Mouse (Mus musculus): ENCODE measurements at regions not wholly inside any gene's neighbourhood (a gene's known extent, or its start where the extent isn't known, plus 50 kb on each side); places are given as distances from the start of the nearest gene placed in this dataset.
A peak's percentile ranks its signal among the peaks of the same experiment; 100 is the strongest.

- no peak overlapping the region for H3K27ac ChIP-seq
- H3K27me3 ChIP-seq: no peaks in the 10 kb centered on the region
- H3K4me3 ChIP-seq: no peak overlapping the region
- no peak overlapping the region for H3K4me2 ChIP-seq
- H3K9me3 ChIP-seq: no peaks in the 10 kb centered on the region
- WGBS: 69% methylated on average over 4 of the region's 4 CpGs
- ATAC-seq (ENCODE audit: insufficient number of reproducible peaks, low FRiP score, low TSS enrichment, low read depth): peak; percentile 11; the same call in 1 of the 2 replicates
- no peak overlapping the region for H3K9ac ChIP-seq
- H3K4me1 ChIP-seq: no peaks in the 10 kb centered on the region
- no peaks in the 10 kb centered on the region for H3K36me3 ChIP-seq
Observed at GRCm38 (mm10) chr1:20669769-20670168, 51.9 kb upstream of the Pkhd1 start.

- no peak for ATAC-seq (ENCODE audit: insufficient number of reproducible peaks, low FRiP score, low TSS enrichment, low read depth)
- Histone ChIP-seq H3K36me3 (no peaks in the 10 kb centered on the region), H3K4me2 (no peak overlapping the region), H3K9me3 (no peaks in the 10 kb centered on the region), H3K4me1 (no peaks in the 10 kb centered on the region), H3K9ac (no peak overlapping the region), H3K27ac (0 out of 2 replicates have a peak overlapping the region, but pooled peaks have one; percentile 0), H3K4me3 (peak overlapping the region; percentile 12), H3K27me3 (no peaks in the 10 kb centered on the region)
- 75% methylated on average over 5 of the region's 5 CpGs for WGBS
Observed at GRCm38 (mm10) chr1:20670489-20670888, 52.6 kb upstream of the Pkhd1 start.

GRCm38 (mm10) chr1:20670906-20671768 is 53.3 kb upstream of the Pkhd1 start:
- H3K27me3 ChIP-seq: no peaks in the 10 kb centered on the region
- 67% methylated on average over 9 of the region's 9 CpGs for WGBS
- no peaks in the 10 kb centered on the region for H3K36me3 ChIP-seq
- no peak overlapping the region for H3K4me2 ChIP-seq
- no peaks in the 10 kb centered on the region for H3K9me3 ChIP-seq
- H3K4me1 ChIP-seq: no peaks in the 10 kb centered on the region
- H3K9ac ChIP-seq: no peak overlapping the region
- no peak for ATAC-seq (ENCODE audit: insufficient number of reproducible peaks, low FRiP score, low TSS enrichment, low read depth)
- H3K4me3 ChIP-seq: peak overlapping the region; percentile 12
- H3K27ac ChIP-seq: 0 out of 2 replicates have a peak overlapping the region, but pooled peaks have one; percentile 0

- peak overlapping the region; percentile 12 for H3K4me3 ChIP-seq
Observed at GRCm38 (mm10) chr1:20671769-20672150, 53.9 kb upstream of the Pkhd1 start.

GRCm38 (mm10) chr1:20672246-20672645 is 54.4 kb upstream of the Pkhd1 start:
- ATAC-seq (ENCODE audit: insufficient number of reproducible peaks, low FRiP score, low TSS enrichment, low read depth): no peak
- Histone ChIP-seq H3K9ac (no peak overlapping the region), H3K4me2 (no peak overlapping the region), H3K4me3 (peak overlapping the region; percentile 12), H3K36me3 (no peaks in the 10 kb centered on the region), H3K27me3 (no peaks in the 10 kb centered on the region), H3K4me1 (no peaks in the 10 kb centered on the region), H3K9me3 (no peaks in the 10 kb centered on the region), H3K27ac (no peak overlapping the region)

More at GRCm38 (mm10) chr1:20671769-20672150, 53.9 kb upstream of the Pkhd1 start:
- no peaks in the 10 kb centered on the region for H3K9me3 ChIP-seq
- no peak for ATAC-seq (ENCODE audit: insufficient number of reproducible peaks, low FRiP score, low TSS enrichment, low read depth)
- H3K9ac ChIP-seq: no peak overlapping the region
- H3K4me1 ChIP-seq: no peaks in the 10 kb centered on the region
- H3K27ac ChIP-seq: no peak overlapping the region
- H3K4me2 ChIP-seq: no peak overlapping the region
- 88% methylated on average over 3 of the region's 3 CpGs for WGBS
- no peaks in the 10 kb centered on the region for H3K27me3 ChIP-seq
- H3K36me3 ChIP-seq: no peaks in the 10 kb centered on the region

GRCm38 (mm10) chr1:20672951-20673350 is 55.1 kb upstream of the Pkhd1 start:
- H3K4me2 ChIP-seq: no peak overlapping the region
- H3K27me3 ChIP-seq: no peaks in the 10 kb centered on the region
- ATAC-seq (ENCODE audit: insufficient number of reproducible peaks, low FRiP score, low TSS enrichment, low read depth): no peak
- H3K9me3 ChIP-seq: no peaks in the 10 kb centered on the region
- WGBS: 84% methylated on average over 5 of the region's 5 CpGs
- no peaks in the 10 kb centered on the region for H3K4me1 ChIP-seq
- 0 out of 2 replicates have a peak overlapping the region, but pooled peaks have one; percentile 12 for H3K4me3 ChIP-seq
- H3K36me3 ChIP-seq: no peaks in the 10 kb centered on the region
- no peak overlapping the region for H3K9ac ChIP-seq
- H3K27ac ChIP-seq: no peak overlapping the region

GRCm38 (mm10) chr1:20673351-20673750 is 55.5 kb upstream of the Pkhd1 start:
- H3K9me3 ChIP-seq: no peaks in the 10 kb centered on the region
- no peak for ATAC-seq (ENCODE audit: insufficient number of reproducible peaks, low FRiP score, low TSS enrichment, low read depth)
- no peaks in the 10 kb centered on the region for H3K36me3 ChIP-seq
- H3K9ac ChIP-seq: no peak overlapping the region
- no peak overlapping the region for H3K27ac ChIP-seq
- no peaks in the 10 kb centered on the region for H3K27me3 ChIP-seq
- no peak overlapping the region for H3K4me2 ChIP-seq
- no peaks in the 10 kb centered on the region for H3K4me1 ChIP-seq
- H3K4me3 ChIP-seq: no peak overlapping the region
- WGBS: 57% methylated on average over 2 of the region's 2 CpGs

- no peak overlapping the region for H3K27ac ChIP-seq
- no peak overlapping the region for H3K4me2 ChIP-seq
- H3K36me3 ChIP-seq: no peaks in the 10 kb centered on the region
- no peaks in the 10 kb centered on the region for H3K9me3 ChIP-seq
- H3K4me1 ChIP-seq: no peaks in the 10 kb centered on the region
- no peak overlapping the region for H3K4me3 ChIP-seq
- no peaks in the 10 kb centered on the region for H3K27me3 ChIP-seq
- no peak for ATAC-seq (ENCODE audit: insufficient number of reproducible peaks, low FRiP score, low TSS enrichment, low read depth)
- WGBS: 6% methylated on average over 2 of the region's 2 CpGs
- no peak overlapping the region for H3K9ac ChIP-seq
Observed at GRCm38 (mm10) chr1:20674615-20675014, 56.1 kb upstream of the Il17a start.

- WGBS: 38% methylated on average over 3 of the region's 3 CpGs
- ATAC-seq (ENCODE audit: insufficient number of reproducible peaks, low FRiP score, low TSS enrichment, low read depth): no peak
Observed at GRCm38 (mm10) chr1:20677987-20678386, 52.7 kb upstream of the Il17a start.

GRCm38 (mm10) chr1:20678823-20679222 is 51.9 kb upstream of the Il17a start:
- Histone ChIP-seq H3K4me2 (no peak overlapping the region), H3K9ac (no peak overlapping the region), H3K27me3 (no peaks in the 10 kb centered on the region), H3K9me3 (no peaks in the 10 kb centered on the region), H3K27ac (no peak overlapping the region), H3K4me3 (no peak overlapping the region), H3K4me1 (no peaks in the 10 kb centered on the region), H3K36me3 (no peaks in the 10 kb centered on the region)
- WGBS: 72% methylated on average over 4 of the region's 4 CpGs
- ATAC-seq (ENCODE audit: insufficient number of reproducible peaks, low FRiP score, low TSS enrichment, low read depth): no peak

More at GRCm38 (mm10) chr1:20677987-20678386, 52.7 kb upstream of the Il17a start:
- Histone ChIP-seq H3K9me3 (no peaks in the 10 kb centered on the region), H3K4me2 (no peak overlapping the region), H3K36me3 (no peaks in the 10 kb centered on the region), H3K9ac (no peak overlapping the region), H3K27ac (no peak overlapping the region), H3K27me3 (no peaks in the 10 kb centered on the region), H3K4me1 (no peaks in the 10 kb centered on the region), H3K4me3 (no peak overlapping the region)

GRCm38 (mm10) chr1:20679299-20679698 is 51.4 kb upstream of the Il17a start:
- Histone ChIP-seq H3K4me1 (no peaks in the 10 kb centered on the region), H3K27ac (no peak overlapping the region), H3K9ac (no peak overlapping the region), H3K36me3 (no peaks in the 10 kb centered on the region), H3K27me3 (no peaks in the 10 kb centered on the region), H3K4me2 (no peak overlapping the region), H3K9me3 (no peaks in the 10 kb centered on the region), H3K4me3 (no peak overlapping the region)
- ATAC-seq (ENCODE audit: insufficient number of reproducible peaks, low FRiP score, low TSS enrichment, low read depth): no peak
- 93% methylated on average over 2 of the region's 2 CpGs for whole genome bisulfite sequencing

GRCm38 (mm10) chr1:20679744-20680341 is 50.9 kb upstream of the Il17a start:
- WGBS: 79% methylated on average over 5 of the region's 5 CpGs
- Histone ChIP-seq H3K36me3 (no peaks in the 10 kb centered on the region), H3K4me1 (no peaks in the 10 kb centered on the region), H3K4me2 (no peak overlapping the region), H3K27ac (no peak overlapping the region), H3K9ac (no peak overlapping the region), H3K4me3 (no peak overlapping the region), H3K9me3 (no peaks in the 10 kb centered on the region), H3K27me3 (no peaks in the 10 kb centered on the region)
- no peak for ATAC-seq (ENCODE audit: insufficient number of reproducible peaks, low FRiP score, low TSS enrichment, low read depth)

Measured in limb, embryonic 15.5 days (tissue).